Mouse (Mus musculus) WW6 (cell line): ENCODE measurements at regions not wholly inside any gene's neighbourhood (a gene's known extent, or its start where the extent isn't known, plus 50 kb on each side); places are given as distances from the start of the nearest gene placed in this dataset.

Experiments used
- DNase-seq: peaks from one replicate; pipeline ENCODE4 v3.0.0-alpha.2; 2013; ENCODE audit warnings: low read depth, low spot score

DNA sequence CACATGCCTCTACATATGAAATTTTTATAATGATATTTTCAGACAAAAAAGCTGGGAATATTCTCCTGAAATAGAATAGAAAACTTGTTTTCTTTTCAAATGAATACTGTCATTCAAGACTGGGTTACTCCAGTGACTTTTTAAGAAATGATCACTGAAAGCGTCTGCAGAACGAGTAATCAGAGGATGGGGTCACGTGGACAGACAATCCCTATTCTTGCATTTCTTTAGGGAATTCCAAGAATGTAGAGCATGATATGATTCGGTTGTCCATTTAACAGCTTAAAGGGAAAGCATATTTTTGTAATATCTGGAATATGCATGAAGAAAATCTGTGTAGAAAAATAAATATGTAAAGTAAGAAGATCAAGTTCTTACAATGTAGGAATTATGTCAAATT lies 65.6 kb downstream of the 4933402N22Rik start:
- DNase-seq, result no peak

DNA sequence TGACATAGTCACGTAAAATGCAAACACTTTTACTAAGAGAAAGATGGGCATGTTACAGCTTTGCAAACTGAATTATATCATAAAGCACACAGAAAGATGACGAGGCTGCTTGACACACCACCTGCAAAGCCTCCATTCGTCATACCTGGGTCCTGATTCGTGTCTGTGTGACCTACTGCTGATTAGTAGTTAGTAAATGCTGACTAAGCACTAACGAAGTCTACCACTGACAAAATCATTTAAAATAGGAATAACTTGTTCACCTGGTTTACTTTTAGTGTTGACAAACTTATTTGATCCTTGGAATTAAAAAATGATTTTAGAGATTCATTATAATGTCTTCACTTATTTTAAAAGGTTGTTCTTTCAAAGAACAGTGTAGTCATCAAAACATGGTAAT lies 71.3 kb downstream of the 4933402N22Rik start:
- DNase-seq, result no peak

- no peak for DNase-seq
Measured at GRCm38 (mm10) chr5:12000777-12001176, 82.9 kb downstream of the 4933402N22Rik start.

DNA sequence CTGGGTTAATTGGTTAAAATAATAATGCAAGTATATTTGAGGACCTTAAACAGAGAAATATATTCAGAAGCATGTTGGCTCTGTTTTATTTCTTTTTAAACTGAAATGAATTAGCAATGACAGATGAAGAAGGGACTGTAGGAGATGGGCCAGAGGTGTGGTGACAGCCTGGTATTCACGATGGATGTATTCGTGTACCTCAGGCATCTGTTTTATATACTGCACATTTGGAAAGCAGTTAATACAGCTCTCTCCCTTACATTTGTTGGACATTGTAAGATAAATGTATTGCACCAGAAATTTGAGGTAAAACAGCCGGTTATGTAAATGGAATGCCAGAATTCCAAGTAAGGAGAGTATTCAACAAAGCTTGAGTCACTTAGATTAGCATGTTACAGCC lies 88.6 kb downstream of the 4933402N22Rik start:
- DNase-seq, result no peak

GRCm38 (mm10) chr5:12016332-12016731 lies 98.5 kb downstream of the 4933402N22Rik start:
- DNase-seq, result no peak

- no peak for DNase-seq
Measured at GRCm38 (mm10) chr5:12020489-12020888, 102.6 kb downstream of the 4933402N22Rik start.

DNA sequence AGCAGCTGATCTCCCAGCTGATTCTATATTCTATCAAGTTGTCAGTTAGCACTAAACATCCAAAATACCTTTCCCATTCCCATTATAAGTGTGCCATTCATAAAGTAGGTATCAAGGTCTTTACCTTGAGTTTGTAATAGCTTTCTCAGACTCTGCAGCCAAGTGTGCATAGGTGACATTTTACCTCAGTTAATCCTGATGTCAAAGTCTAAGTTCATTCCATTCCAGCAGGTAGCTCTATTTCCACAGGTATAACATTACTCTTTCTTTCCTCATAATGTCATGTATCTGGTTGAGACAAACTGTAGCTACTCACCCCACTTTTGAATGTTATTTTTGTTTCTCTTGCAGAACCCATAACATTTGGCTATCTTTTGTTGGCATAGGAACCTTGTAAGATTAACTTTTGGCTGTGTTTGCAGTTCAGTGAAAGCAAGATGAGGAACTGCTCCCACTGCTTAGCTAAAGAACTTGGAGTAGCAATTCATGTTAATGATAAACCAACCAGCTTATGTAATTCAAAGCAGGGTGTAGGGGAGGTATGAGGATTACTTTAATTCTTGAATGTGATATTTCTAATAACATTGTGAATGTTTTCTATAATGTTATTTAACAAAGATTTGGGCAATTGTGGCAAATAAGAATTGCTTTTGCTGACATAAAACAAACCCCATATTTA lies 107.0 kb downstream of the 4933402N22Rik start:
- no peak for DNase-seq

- peak; percentile 1 for DNase-seq
Measured at GRCm38 (mm10) chr5:12030002-12030401, 112.2 kb downstream of the 4933402N22Rik start.

GRCm38 (mm10) chr5:12049806-12050205 lies 132.0 kb downstream of the 4933402N22Rik start:
- DNase-seq, result no peak

DNA sequence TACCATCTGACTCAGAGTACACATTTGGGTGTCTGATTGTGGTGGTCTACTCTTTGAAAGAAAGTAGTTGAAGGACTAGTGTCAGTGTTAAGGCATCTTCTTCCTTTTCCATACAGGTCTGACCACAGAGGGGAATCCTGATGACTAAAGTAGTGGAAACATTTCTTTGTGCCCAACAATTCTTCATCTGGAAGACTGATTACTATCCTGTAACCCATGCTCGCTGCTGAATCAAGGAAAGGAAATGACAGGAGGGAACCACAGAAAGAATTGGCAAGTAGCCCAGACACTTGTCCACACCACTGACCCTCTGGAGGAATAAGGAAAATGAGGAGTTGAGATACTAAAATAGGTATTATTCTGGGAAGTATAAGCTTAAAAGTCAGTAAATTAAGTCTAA lies 162.3 kb downstream of the 4933402N22Rik start:
- DNase-seq, result no peak

DNA sequence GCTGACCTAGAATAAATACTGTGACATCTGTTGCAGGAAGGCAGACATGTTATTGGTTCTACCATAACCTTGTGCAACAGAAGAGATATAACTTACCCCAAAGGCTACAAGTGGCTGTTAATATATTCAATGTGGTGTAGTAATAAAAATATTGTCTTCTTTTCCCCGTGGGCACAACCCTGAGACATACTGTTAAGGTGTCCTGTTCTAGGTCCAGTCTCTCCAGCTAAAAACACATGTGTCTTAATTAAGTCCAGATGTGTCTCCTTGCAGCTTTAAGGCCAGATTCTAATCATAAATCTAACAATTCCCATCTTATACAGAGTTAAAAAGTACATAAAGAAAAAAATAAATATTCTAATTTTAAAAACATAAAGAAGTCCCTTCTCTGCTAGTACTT lies 175.8 kb downstream of the 4933402N22Rik start:
- DNase-seq, result no peak

- DNase-seq, result no peak
Measured at GRCm38 (mm10) chr5:12116587-12117354, 198.9 kb downstream of the 4933402N22Rik start.

DNA sequence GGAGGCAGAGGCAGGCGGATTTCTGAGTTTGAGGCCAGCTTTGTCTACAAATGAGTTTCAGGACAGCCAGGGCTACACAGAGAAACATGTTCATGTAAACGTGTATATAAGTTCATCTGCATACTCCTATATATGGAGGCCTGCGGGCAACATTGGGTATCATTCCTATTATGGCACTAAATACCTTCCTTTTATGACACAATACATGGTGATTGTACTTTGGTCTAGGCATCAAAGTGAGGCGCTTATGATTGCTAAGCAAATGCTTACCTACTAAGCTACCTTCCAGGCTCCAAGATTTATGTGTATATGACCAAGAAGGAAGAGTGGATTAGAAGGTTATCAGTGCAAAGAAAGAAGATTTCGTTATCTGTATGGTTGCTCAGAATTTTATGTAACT lies 207.1 kb downstream of the 4933402N22Rik start:
- no peak for DNase-seq

DNA sequence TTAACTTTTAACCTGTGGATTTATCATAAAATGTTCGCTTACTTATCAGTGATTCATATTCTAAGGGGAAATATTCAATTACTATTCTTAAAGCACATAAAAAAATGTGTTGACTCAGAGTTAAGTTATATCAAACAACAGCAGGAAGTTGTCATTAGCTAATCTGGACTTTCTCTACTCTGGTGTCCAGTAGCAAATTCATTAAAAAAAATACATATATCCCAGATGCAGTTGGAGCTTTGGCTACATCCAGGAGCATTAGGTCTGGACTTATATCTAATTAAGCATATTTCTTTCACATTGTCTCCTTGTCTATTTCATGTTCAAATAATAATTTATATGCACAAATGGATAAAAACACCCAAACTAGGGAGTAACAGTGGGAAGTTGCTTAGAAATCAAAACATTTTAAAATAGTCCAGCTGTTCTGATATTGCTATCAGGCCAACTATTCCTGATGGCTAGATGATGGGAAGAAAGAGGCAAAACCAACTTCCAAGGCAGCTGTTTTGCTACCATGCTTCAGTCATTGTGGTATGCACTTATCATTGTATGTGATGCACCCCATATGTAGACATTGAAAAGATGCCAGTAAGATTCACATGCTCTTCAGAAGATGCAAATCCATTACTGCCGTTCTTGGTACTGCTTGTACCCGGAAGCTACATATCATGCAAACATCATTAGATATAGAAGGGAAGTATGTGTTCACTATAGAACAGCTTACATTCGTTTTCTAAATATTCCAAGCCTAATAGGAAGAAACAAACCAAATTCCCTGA lies 209.8 kb downstream of the 4933402N22Rik start:
- no peak for DNase-seq

DNA sequence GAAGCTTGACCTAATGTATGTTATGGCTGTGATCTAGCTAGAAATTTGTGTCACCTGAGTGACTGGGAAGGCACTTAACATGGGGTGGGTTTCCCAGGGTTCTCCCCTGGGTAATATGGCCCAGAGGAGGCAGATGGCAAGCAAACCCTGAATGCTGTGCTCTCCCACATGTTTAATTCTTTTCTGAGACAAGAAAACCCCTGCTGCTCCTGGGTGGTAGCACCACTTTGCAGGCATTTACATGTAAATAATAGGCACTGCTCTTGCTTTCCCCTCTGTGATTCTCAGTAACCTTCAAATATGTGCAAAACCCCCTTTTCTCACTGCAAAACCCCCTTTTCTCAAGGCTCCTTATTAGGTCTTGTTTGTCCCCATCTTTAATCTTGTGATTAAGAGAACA lies 221.1 kb downstream of the 4933402N22Rik start:
- DNase-seq, result no peak

GRCm38 (mm10) chr5:12153295-12153694 lies 229.9 kb upstream of the Sema3d start:
- no peak for DNase-seq

- DNase-seq, result no peak
Measured at GRCm38 (mm10) chr5:12154551-12155091, 228.6 kb upstream of the Sema3d start.

GRCm38 (mm10) chr5:12191681-12192080 lies 191.5 kb upstream of the Sema3d start:
- no peak for DNase-seq

DNA sequence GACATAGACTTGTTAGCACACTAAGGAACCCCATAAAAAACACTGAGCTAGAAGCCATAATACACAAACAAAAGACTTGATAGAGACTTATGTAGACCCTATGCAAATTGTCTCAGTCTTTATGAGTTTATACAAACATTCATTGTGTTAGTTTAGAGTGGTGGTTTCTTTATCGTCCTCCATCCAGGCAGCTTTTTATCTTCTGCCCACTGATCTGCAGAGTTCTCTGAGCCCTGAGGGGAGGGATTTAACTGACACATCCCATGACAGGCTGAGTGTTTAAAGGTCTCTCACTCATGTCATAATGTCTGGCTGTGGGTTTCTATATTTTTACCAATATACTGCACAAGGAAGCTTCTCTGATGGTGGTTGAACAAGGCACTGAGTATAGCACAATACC lies 175.7 kb upstream of the Sema3d start:
- no peak for DNase-seq

DNA sequence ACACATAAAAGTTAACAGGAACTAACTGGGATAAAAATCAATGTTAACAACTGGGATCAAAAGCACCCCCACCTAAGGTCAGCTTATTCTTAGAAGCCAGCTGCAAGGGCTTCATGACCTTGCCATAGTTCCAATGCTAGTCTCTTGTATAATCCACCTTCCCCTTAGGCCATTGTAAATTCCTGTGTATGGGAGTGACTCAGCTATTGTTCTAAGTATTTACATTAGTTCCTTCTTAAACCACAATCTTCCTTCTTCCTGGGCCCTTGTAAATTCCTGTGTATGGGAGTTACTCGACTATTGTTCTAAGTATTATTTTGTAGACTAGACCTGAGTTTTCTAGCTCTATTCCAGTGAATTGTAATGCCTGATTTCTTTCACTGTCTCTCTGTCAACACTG lies 173.6 kb upstream of the Sema3d start:
- no peak for DNase-seq

DNA sequence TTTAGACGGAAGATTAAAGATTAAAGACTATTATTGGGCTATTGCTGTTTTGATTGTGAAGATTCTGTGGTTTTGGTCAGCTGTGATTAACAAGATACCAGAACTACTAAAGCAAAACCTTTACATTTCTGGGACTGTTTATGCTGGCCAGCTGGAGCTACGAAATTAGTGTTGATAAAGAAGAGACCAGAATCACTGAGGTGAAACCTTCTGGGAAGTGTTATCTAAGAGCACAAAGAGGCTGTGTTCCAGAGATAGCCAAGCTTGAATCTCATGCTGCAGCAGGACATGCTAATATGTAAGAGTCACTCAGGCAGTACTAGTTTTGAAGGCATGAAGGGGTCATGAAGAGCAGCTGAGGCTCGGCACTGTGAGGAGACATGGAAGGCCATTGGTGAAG lies 169.7 kb upstream of the Sema3d start:
- DNase-seq, result no peak

DNA sequence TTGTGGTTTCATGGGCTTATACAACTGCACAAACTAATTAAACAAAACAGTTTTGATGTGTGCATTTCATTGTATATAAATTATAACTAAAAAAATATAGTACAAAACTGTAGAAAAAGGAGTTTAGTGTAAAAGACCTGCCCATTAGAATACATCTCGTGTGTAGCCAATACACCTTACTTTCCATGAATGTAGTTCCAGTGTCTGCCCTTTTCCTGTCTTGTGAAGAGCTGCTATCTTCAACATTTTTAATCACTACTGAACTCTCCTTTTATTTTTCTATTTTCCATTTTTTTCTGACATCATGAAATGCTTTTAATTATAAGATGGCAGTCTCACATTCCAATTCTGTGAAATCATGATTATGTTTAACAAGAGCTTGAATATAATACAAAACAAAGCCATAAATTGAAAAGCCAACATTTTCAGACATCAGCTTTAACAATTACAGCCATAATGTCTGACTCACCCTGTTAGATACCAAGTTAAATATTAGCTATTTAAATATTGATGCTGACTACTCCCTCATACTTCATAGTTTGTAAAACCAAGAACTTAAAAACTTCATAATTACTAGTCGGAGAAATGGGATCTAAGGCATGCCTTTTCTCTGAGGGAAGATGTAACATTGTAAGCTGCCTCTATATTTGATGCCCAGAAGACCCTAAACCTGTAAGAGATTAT lies 163.6 kb upstream of the Sema3d start:
- DNase-seq, result no peak
